Mouse (Mus musculus) urinary bladder, postnatal 10 days (tissue): ENCODE measurements around the gene Psd.

Experiments used
- DNase-seq: peaks from one replicate; pipeline ENCODE4 v3.0.0; 2022; ENCODE audit warnings: low spot score

Gene Psd

DNA sequence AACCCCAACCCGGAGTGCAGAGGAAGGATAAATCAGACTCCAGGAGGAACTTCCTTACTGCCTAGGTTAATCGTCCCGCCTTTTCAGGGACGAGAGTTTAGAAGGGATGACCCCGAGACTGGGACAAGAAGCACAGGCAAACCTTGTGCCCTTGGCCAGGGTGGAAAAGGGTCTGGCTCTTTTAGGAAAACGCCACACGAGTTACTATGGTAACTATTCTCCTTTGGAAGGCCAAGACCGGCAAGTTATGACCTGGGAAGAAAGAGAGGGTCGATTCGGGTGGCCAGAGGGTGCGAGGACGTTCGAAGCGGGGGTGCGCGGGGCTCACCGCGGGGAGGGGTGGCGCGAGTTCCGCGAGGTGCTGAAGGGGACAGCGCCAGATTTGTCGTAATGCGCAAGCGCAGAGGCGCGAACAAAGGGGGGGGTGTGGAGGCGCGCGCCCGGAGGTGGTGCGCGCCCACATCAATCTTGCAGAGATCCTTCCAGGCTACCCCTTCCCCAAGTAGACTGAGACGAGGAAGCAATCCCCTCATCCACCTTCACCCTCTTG, at the start of gene Psd:
TSS of gene Psd (minus strand) at position 401 of the 550 bp plus-strand sequence.
- DNase-seq, result no peak

DNA sequence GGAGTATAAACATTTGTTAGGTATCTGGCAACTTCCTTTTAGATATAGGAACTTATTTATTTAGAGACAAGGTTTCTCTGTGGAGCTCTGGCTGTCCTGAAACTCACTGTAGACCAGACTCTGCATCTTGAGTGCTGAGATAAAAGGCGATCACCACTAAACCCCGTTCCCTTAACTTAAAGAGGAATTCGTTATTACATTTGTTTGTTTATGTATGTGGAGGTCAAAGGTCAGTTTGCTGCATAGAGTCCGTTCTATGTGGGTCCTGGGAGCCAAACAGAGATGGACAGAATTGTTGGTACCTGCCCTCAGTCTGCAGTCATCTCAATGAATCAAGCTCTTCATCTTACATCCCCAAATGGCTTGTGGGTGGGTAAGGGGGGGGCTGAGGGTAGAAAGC, 48.9 kb upstream of the Psd start:
- no peak for DNase-seq

DNA sequence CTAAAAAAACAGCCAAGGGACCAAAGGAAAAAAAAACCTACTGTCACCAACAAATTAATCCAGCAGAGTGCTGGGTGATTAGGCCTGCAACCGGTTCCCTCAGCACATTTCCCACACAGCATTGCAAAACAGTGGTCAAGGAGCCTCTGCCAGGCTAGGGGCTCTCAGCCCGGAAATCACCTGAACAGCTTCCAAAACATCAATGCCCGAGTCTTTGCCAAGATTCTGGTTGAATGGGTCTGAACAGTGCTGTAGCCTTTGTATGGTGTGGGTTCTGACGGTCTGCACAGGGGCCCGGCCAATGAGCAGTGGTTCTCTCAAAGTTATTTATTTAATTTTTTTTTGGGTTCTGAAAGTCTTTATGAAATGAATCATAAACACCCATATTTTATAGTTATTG, 48.5 kb upstream of the Psd start:
- DNase-seq, result no peak

DNA sequence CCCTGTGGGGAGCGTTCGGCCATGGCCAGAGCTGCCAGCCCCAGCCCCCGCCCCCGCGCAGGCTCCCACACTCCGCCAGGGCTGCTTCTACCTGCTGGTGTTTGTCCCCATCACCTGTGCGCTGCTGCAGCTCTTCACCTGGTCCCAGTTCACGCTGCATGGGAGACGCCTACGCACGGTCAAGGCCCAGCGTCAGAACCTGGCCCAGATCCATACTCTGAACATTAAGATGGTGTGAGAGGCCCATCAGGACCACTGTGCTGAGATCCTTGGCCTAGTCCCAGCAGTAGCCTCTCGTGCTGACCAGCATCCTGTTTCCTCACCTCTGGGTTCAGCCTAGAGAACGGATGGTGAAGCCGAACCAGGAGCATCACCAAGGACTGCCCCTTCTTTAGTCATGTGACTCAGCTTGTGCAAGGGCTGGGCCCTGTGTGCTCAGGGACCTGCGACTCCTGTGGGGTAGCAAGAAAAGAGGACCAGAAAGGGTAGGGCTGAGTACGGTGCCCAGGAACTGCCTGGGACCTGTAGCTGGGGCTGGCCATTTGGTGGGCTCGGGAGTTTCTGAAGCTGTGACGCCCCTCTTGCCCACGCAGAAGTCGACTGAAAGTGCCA, 47.6 kb upstream of the Psd start:
- DNase-seq, result no peak

DNA sequence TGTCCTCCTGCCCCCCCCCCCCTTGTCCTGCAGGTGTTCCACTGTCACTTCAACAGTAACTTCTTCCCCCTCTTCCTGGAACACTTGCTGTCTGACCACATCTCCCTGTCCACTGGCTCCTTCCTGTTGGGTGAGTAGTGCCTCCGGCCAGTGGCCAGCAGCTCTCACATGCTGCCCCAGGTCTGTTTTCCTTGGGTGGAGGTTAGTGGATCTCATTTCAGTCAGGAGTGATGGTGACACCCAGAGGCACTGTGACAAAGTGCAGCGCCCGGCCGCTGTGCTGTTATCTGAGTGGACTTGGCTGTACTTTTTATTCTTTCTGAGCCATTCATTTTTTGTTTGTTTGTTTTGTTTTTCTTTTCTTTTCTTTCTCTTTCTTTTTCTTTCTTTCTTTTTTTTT, 42.2 kb upstream of the Psd start:
- no peak for DNase-seq

DNA sequence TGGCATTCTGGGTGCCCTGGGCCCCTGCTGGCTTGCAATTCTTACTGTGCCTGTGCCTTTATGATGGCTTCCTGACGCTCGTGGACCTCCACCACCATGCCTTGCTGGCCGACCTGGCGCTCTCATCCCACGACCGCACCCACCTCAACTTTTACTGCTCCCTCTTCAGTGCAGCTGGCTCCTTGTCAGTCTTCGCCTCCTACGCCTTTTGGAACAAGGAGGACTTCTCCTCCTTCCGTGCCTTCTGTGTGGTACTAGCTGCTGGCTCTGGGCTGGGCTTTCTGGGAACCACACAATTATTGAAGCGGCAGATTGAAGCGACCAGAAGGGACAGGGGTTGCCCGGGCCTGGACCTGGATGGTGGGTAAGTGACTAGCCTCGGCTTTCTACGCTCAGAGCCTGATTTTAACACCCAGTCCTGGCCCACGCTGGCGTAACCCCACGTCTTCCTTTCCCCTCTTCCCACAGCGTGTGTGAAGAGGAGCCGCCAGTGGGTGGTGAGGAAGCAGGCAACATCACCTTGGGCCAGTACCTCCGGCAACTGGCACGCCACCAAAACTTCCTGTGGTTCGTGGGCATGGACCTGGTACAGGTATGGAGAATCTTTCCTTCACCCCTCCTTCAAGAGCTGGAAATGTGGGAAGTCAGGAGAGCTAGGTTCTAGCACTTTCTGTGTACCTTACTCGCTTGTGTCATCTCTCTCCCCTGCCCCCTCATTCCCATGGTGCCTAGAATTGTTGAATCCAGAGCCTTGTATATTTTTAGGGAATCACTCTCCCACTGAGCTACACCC, 41.0 kb upstream of the Psd start:
- no peak for DNase-seq

DNA sequence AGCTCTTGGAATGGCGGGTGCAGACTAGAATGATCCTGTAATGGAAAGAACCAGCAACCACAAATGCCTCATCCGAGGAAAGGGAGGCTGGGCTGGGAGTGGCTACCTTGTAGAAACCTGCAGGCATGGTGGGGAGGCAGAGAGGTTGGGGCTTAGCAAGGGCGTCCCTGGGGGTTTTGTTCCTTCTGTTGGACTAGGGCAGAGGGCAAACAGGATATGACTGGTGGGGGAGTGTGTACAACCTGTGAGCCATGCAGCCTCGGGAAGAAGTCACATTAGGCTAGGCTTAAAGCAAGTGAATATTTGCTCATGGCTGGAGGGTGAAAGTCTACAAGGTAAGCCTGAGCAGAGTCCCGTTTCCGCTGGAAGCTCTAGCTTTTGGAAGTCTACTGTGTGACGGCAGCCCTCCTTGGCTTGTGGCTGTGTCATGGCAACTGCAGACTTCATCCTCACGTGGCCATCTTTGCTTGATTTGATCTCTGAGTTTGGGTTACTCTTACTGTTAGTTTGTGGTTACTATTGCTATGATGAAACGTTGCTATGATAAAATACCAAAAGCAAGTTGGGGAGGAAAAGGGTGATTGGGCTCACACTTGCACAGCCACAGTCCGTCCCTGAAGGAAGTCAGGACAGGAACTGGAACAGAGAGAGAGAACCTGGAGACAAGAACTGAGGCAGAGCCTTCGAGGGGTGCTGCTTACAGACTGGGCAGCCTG, 36.5 kb upstream of the Psd start:
- no peak for DNase-seq

DNA sequence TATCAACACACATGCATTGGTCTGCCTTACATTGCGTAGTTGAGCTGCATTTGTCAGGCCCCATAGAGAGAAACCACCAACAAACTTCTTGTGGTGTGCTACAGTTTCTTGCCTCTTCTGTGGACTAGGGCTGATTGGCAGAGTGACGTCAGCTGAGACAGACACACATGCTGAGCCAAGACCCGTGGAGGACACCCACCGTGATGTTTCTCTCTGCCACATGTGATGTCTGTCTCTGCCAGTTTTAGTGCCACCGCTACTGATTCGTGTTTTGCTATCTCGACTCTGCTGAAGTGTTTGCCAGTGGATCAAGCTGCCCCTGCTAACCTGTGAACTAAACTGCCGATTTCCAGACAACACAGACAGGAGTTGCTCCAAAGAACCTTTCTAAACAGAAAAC, 35.1 kb upstream of the Psd start:
- no peak for DNase-seq

DNA sequence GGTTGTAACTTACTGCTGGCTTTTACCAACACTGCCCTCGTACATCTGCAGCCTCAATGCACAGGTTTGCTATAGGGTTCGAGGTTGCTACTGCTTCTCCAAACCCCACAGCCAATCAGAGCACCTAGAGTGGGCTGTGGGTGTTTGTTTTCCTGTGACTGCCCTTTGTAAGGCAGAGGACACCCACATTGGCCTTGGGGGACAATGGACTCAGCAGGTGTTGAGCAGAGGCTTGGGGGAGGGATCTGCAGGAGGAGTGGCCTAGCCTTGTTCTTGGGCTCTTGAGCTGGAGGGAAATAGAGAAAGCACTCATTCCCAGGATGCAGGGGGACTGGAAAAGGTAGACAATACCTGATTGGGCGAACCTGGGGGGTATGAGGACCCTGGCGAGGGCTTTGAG, 31.4 kb upstream of the Psd start:
- DNase-seq, result no peak

DNA sequence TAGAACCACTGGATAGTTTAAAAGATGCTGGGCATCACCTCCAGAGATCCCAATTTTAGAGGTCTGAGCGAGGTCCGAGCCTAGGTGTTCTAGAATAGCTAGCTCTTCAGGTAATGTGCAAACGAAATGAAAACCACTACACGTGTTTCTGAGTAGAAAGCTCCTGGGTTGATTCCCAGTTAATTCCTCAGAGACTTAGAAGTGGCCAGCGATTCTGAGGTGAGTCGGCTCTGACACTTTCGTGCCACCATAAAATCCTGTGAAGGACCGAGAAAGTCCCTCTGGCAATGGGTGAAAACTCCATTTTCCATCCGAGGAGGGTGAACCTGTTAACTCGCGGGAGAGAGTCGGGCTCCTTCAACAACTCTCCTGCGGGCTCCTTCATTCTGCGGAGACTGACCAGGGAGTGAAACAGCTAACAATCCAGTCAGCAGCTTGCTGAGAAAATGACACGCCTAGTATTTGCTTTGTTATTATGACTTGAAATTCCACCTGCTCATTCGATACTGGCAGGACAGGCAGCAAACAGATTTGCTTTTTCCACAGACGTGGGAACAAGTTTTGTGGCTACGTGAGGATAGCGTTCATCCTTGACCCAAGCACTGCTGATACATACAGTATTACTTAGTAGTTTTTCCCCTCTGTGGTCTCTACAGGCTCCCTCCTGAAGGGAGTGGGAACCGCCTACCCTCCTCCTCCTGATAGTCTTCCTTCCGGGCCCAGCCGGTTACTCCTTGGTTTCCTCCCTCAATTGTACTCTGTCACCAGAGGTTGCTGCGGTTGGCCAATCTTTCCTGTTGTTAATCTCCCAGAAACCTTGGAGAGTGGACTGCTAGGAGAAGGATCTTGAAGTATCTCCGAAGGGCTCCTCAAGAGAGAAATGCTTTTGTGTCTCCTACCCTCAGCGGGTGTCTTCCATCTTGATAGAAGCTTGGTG, 30.7 kb upstream of the Psd start:
- no peak for DNase-seq

DNA sequence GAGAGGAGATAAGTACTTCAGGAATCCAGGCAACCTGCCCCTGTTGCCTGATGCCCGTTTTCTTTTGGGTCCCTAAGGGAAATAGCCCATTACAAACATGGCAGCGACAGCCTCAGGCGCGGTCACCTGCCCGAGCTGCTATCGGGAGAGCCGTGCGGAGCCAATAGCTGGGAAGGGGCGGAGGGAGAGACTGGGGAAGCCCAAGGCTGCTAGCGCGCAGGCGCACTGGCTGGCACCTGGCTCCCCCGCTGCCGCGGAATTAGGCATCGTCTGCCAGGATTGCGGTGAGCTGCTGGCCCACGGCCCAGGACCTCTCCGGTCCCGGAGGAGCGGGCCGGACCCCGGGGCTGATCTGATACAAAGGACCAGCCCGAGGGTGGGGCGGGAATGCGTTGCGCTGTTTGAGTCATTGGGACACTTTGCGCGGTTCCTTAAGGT, 29.8 kb upstream of the Psd start:
- DNase-seq, result peak; percentile 42

DNA sequence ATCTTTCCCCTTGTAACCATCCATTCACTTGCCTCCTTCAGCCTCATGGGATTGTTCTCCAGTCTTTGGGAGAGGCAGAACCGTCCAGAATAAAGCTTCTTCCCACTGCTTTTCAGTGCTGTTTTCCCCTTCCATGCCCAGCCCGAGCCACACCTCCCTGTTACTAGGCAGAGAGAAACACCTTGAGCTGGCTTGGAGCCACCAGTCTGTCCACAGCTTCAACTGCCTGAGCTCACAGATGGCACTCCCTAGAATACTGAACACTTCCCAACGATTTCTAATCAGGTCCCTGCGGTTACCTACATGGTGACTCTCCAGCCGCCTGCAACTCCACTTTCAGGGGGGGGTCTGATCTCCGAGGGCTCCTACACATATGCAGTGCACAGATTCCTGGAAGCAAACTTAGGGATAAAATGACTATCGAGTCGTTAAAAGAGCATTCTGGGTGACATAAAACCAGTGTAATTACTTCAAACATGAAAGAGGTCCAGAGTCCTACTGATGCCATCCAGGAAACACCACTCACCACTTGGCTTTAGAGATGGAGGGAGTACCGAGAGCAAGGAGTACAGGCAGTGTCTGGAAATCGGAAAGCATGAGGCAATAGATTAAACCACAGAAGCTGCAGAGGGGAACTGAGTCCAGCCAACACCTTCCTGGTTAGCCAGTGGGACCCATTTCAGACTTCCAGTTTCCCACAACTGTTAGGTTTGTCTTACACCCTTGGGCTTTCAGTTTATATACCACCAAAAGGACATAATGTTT, 23.4 kb upstream of the Psd start, which contains the start of gene 2310034G01Rik:
TSS of gene 2310034G01Rik (minus strand) at position 135 of the 765 bp plus-strand sequence.
- DNase-seq, result no peak

DNA sequence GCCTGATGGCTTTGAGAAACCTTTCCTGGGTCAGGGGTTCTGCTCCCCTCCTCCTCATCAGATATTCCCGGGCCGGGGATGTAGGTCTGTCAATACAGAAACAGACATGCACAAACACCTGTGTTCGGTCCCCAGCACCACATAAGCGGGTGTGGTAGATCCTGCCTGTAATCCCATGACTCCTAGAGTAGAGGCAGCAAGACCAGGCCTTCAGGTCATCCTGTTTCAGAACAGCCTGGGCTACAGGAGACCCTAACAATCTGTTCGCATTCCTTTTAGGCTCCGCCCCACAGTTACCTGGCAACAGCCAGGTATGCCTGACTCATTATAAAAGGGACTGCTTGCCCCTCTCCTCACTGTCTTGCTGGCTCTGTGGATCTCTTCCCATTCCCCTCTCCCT, 22.6 kb upstream of the Psd start:
- no peak for DNase-seq

DNA sequence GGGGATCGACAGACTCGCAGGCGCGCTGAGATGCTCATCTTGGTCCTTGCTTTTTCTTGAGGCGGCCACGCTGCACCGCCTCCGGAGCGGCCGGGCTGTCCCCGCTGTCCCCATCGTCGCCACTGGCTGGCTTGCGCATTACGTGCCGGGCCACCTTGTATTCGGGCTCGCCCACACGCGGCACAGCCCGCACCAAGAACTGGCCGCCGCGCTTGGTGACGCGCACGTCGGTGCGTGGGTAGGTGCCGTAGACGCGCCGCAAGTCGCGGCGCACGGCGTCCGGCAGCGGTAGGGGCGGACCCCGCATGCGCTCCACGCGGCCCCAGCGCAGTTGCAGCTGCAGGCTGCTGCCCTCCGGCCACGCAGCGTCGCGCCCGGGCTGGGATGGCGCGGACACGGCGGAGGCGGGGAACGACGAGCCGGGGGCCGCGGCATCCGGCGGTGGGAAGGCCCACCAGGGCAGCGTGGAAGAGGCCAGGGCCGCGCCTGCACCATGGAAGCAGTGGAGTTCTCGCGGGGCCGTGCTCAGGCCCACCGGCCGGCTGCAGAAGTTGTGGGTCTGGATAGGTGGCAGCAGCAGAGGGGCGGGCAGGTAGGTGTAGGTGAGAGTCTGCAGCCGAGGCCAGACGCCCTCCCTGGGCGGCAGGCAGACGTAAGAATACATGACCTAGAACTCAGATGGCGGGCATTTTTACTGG, 22.0 kb upstream of the Psd start:
- no peak for DNase-seq

DNA sequence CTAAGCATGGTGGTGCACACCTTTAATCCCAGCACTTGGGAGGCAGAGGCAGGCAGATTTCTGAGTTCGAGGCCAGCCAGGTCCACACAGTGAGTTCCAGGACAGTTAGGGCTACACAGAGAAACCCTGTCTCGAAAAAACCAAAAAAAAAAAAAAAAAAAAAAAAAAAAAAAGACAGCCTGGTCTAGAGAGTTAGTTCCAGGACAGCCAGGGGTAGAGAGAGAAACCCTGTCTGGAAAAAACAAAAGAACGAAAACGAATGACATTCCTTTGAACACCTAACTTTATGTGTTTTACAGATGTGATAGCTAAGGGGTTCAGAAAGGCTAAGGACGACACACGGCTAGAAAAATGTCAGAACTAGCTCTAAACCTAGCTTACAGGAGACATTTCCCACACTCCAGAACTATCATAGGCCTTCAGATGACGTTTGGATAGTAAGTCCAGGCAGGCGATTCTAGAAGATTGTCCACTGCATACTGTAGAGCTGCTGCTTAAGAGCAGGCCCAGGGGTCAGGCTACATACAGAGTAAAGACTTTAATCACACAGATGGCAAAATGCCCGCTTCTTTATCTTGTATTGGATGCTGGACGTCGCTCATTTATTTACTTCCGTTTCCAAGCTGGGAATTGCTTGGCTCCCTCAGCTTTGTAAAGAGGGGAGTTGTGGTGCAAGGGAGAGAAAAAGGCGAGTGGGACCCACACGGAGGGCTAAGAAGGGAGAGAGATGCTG, 21.1 kb upstream of the Psd start:
- DNase-seq, result no peak

DNA sequence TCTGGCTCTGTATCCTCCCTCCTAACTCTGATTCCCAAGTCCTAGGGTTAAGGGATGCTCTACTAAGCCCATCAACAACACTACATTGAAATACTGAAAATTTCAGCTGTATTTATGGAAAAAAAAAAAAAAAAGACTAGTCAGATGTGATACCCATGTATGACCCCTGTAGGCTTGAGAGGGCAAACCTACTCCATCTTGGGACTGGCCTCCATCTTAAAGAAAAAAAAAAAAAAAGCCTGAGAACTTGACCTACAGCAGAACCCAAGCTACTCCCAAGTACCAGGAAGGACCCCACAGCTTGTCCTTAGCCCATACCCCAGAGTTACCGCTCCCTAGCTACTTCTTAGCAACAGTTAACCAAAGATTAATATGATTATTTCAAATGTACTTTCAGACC, 20.2 kb upstream of the Psd start:
- no peak for DNase-seq

DNA sequence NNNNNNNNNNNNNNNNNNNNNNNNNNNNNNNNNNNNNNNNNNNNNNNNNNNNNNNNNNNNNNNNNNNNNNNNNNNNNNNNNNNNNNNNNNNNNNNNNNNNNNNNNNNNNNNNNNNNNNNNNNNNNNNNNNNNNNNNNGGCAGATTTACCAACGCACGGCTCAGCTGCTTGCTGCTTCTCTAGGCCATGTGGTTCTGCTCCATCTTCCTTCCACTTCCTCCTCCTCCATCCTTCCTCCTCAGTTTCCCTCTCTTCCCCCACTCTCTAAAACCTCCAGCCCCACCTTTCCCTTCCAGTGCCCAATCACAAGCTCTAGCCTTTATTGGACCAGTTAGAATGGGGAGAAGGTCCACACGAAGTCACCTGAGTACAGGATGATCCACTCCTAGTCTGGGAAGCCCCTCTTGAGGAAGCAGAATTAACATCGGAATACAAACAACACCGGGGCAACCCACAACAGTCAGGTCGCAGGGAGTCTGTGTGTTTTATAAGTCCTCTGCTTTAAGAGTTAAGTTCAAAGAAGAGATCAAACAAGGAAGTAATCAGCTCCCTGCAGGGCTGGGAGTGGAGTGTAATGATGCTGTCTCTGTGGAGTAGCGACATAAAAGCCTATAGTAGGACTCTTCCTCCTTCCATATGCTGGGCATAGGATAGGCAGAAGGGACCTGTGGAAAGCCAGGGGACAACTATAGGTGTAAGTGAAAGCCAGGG, 17.9 kb upstream of the Psd start:
- DNase-seq, result no peak

DNA sequence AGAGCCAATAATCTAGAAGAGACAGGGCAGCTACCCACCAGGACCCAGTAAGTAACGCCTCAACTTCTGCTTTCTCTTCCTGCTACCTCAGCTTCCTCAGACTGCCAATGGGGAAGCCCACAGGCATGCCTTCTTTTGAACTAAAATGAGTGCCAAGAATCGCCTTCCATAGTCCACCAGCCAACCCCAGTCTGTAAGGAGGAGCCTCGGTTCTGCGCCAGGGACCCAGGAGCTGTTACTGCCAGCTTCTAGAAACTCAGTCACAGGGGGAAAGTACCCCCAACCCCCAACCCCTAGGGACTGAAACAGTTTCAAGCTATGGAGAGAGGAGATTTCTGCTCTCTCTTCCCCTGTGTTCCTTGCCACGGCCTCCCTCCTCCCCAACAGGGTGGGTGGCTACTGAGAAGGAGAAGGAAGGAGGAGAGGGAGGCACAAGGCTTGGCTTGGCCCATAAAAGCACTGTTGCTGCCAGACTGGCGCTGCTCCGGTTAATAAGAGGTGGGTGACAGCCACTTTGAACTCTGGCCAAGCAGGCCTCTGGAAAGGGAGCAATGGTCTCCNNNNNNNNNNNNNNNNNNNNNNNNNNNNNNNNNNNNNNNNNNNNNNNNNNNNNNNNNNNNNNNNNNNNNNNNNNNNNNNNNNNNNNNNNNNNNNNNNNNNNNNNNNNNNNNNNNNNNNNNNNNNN, 12.5 kb upstream of the Psd start:
- DNase-seq, result no peak
